Mouse (Mus musculus) stomach, embryonic 16.5 days (tissue): ENCODE measurements around the gene Pik3cg. TPM values are rescaled to one million over a fixed set of nuclear protein-coding genes. Genes with fewer than 3 reads are reported as not detected.

Source experiments
- ATAC-seq: fragments of 200-750 bp; cut with Nextera tagmentation; 2 replicates; pipeline ENCODE4 v1.8.0; 2017; ENCODE audit warnings: moderate number of reproducible peaks, moderate TSS enrichment; ENCODE audit not compliant: insufficient read depth, low FRiP score
- H3K27ac ChIP-seq: fragments of 300-500 bp; sonication (generic); 2 replicates; pipeline ENCODE4 v1.5.1; 2014; ENCODE audit warnings: low read length
- H3K27me3 ChIP-seq: fragments of 300-500 bp; sonication (generic); 2 replicates; pipeline ENCODE4 v1.6.1; 2014; ENCODE audit warnings: low read length, control low read depth, mixed read lengths; ENCODE audit not compliant: control insufficient read depth, insufficient read depth
- H3K36me3 ChIP-seq: fragments of 300-500 bp; sonication (generic); 2 replicates; pipeline ENCODE4 v1.6.1; 2014; ENCODE audit warnings: low read length; ENCODE audit not compliant: control insufficient read depth, insufficient read depth
- H3K4me1 ChIP-seq: fragments of 300-500 bp; sonication (generic); 2 replicates; pipeline ENCODE4 v1.6.1; 2014; ENCODE audit warnings: low read length, control low read depth, mixed read lengths; ENCODE audit not compliant: control insufficient read depth, insufficient read depth
- H3K4me2 ChIP-seq: fragments of 300-500 bp; sonication (generic); 2 replicates; pipeline ENCODE4 v1.6.1; 2014; ENCODE audit warnings: low read depth, low read length, mixed read lengths
- H3K4me3 ChIP-seq: fragments of 300-500 bp; sonication (generic); replicated peaks from 2 replicates; pipeline ENCODE4 v1.5.1; 2014; ENCODE audit warnings: mild to moderate bottlenecking, low read length
- H3K9ac ChIP-seq: fragments of 300-500 bp; sonication (generic); 2 replicates; pipeline ENCODE4 v1.6.1; 2014; ENCODE audit warnings: low read length
- H3K9me3 ChIP-seq: fragments of 300-500 bp; sonication (generic); replicated peaks from 2 replicates; pipeline ENCODE4 v1.6.1; 2016; ENCODE audit warnings: low read length, control low read depth; ENCODE audit not compliant: control insufficient read depth
- WGBS: fragments of 180-500 bp; shearing (Covaris S2); extraction: QIAGEN DNeasy Blood & Tissue Kit; methylation state at CpG from one replicate; pipeline ENCODE4 v1.1.7; 2014; 5-methylcytosine and 5-hydroxymethylcytosine counted together
- polyA plus RNA-seq: library from polyadenylated mRNA; unstranded; fragments of >200 nt; fragmentation: Nextera tagmentation; extraction: Ambion mirVana; gene quantifications from 2 replicates; pipeline ENCODE4 v1.2.1, GENCODE M21; 2015

The Pik3cg gene
- polyA plus RNA-seq, 1 experiment from 2014 or later, result 3.8 TPM

DNA sequence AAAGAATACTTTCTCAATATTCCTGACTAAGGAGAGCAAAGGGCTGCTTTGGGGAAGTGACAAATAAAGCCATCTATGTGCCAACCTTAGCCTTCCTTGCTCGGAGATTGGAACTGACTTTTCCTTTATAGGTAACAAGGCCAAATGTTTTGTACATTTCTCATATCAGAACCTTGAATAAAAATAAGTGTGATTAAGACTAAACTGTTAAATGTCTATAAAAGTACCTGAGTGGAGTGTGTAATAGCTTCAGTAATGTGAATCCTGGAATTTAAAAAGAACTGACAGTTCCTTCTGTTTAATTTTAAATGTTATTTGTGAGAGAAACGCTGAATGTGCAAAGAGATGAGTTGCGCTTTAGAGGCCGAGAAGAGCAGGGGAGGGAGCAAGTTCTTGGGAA lies 13.5 kb downstream of the Pik3cg start:
- Histone ChIP-seq H3K4me3 (no peak overlapping the region), H3K9ac (no peak overlapping the region), H3K36me3 (no peaks in the 10 kb centered on the region), H3K4me1 (no peaks in the 10 kb centered on the region), H3K9me3 (no peaks in the 10 kb centered on the region), H3K27me3 (no peaks in the 10 kb centered on the region), H3K4me2 (no peak overlapping the region), H3K27ac (no peak overlapping the region)
- 83% methylated on average over 4 of the region's 4 CpGs for WGBS
- no peak for ATAC-seq

- no peak for ATAC-seq
- H3K9ac ChIP-seq, result no peak overlapping the region
- H3K4me3 ChIP-seq, result no peak overlapping the region
- no peaks in the 10 kb centered on the region for H3K9me3 ChIP-seq
- no peak overlapping the region for H3K4me2 ChIP-seq
- H3K27ac ChIP-seq, result no peak overlapping the region
- H3K4me1 ChIP-seq, result no peaks in the 10 kb centered on the region
- no peaks in the 10 kb centered on the region for H3K36me3 ChIP-seq
- 73% methylated on average over 1 of the region's 1 CpGs for WGBS
- H3K27me3 ChIP-seq, result no peaks in the 10 kb centered on the region
These were observed 14.1 kb downstream of the Pik3cg start for GRCm38 (mm10) chr12:32194358-32194757.

- no peak overlapping the region for H3K4me2 ChIP-seq
- H3K9ac ChIP-seq, result no peak overlapping the region
- 77% methylated on average over 4 of the region's 4 CpGs for WGBS
- no peak overlapping the region for H3K27ac ChIP-seq
- no peak for ATAC-seq
- no peaks in the 10 kb centered on the region for H3K9me3 ChIP-seq
- no peaks in the 10 kb centered on the region for H3K27me3 ChIP-seq
- H3K36me3 ChIP-seq, result no peaks in the 10 kb centered on the region
- no peak overlapping the region for H3K4me3 ChIP-seq
- no peaks in the 10 kb centered on the region for H3K4me1 ChIP-seq
These were observed 17.5 kb downstream of the Pik3cg start for GRCm38 (mm10) chr12:32190927-32191326.

GRCm38 (mm10) chr12:32187668-32188236 lies 20.7 kb downstream of the Pik3cg start:
- no peak overlapping the region for H3K9ac ChIP-seq
- H3K27ac ChIP-seq, result no peak overlapping the region
- no peaks in the 10 kb centered on the region for H3K9me3 ChIP-seq
- no peaks in the 10 kb centered on the region for H3K36me3 ChIP-seq
- H3K27me3 ChIP-seq, result no peaks in the 10 kb centered on the region
- H3K4me1 ChIP-seq, result no peaks in the 10 kb centered on the region
- peak; percentile 44; the same call in 1 of the 2 replicates for ATAC-seq
- WGBS, result 50% methylated on average over 5 of the region's 5 CpGs
- no peak overlapping the region for H3K4me2 ChIP-seq
- no peak overlapping the region for H3K4me3 ChIP-seq

GRCm38 (mm10) chr12:32186627-32187255 lies 21.7 kb downstream of the Pik3cg start:
- H3K4me3 ChIP-seq, result no peak overlapping the region
- no peak overlapping the region for H3K4me2 ChIP-seq
- H3K9ac ChIP-seq, result no peak overlapping the region
- no peaks in the 10 kb centered on the region for H3K4me1 ChIP-seq
- H3K27ac ChIP-seq, result no peak overlapping the region
- no peaks in the 10 kb centered on the region for H3K27me3 ChIP-seq
- 68% methylated on average over 6 of the region's 6 CpGs for WGBS
- no peaks in the 10 kb centered on the region for H3K9me3 ChIP-seq
- H3K36me3 ChIP-seq, result no peaks in the 10 kb centered on the region
- no peak for ATAC-seq

- no peak overlapping the region for H3K4me2 ChIP-seq
- H3K36me3 ChIP-seq, result no peaks in the 10 kb centered on the region
- no peak for ATAC-seq
- H3K9me3 ChIP-seq, result no peaks in the 10 kb centered on the region
- H3K27ac ChIP-seq, result no peak overlapping the region
- no peak overlapping the region for H3K9ac ChIP-seq
- no peak overlapping the region for H3K4me3 ChIP-seq
- 89% methylated on average over 3 of the region's 3 CpGs for WGBS
- H3K27me3 ChIP-seq, result no peaks in the 10 kb centered on the region
- H3K4me1 ChIP-seq, result no peaks in the 10 kb centered on the region
These were observed 23.6 kb downstream of the Pik3cg start for GRCm38 (mm10) chr12:32184874-32185273.

GRCm38 (mm10) chr12:32183584-32183983 lies 24.9 kb downstream of the Pik3cg start:
- H3K9me3 ChIP-seq, result no peaks in the 10 kb centered on the region
- WGBS, result 80% methylated on average over 1 of the region's 1 CpGs
- no peak overlapping the region for H3K4me3 ChIP-seq
- no peaks in the 10 kb centered on the region for H3K36me3 ChIP-seq
- H3K4me1 ChIP-seq, result no peaks in the 10 kb centered on the region
- H3K9ac ChIP-seq, result no peak overlapping the region
- no peaks in the 10 kb centered on the region for H3K27me3 ChIP-seq
- no peak for ATAC-seq
- no peak overlapping the region for H3K27ac ChIP-seq
- no peak overlapping the region for H3K4me2 ChIP-seq

GRCm38 (mm10) chr12:32182632-32183419 lies 25.6 kb downstream of the Pik3cg start:
- ATAC-seq, result no peak
- no peak overlapping the region for H3K9ac ChIP-seq
- no peaks in the 10 kb centered on the region for H3K27me3 ChIP-seq
- no peak overlapping the region for H3K27ac ChIP-seq
- H3K36me3 ChIP-seq, result no peaks in the 10 kb centered on the region
- H3K9me3 ChIP-seq, result no peaks in the 10 kb centered on the region
- 89% methylated on average over 15 of the region's 15 CpGs for WGBS
- H3K4me3 ChIP-seq, result no peak overlapping the region
- H3K4me2 ChIP-seq, result no peak overlapping the region
- H3K4me1 ChIP-seq, result no peaks in the 10 kb centered on the region

- H3K4me3 ChIP-seq, result no peak overlapping the region
- H3K27me3 ChIP-seq, result no peaks in the 10 kb centered on the region
- no peak for ATAC-seq
- H3K36me3 ChIP-seq, result no peaks in the 10 kb centered on the region
- WGBS, result 50% methylated on average over 4 of the region's 4 CpGs
- H3K27ac ChIP-seq, result no peak overlapping the region
- H3K9me3 ChIP-seq, result no peaks in the 10 kb centered on the region
- no peaks in the 10 kb centered on the region for H3K4me1 ChIP-seq
- no peak overlapping the region for H3K9ac ChIP-seq
- H3K4me2 ChIP-seq, result no peak overlapping the region
These were observed 26.6 kb downstream of the Pik3cg start for GRCm38 (mm10) chr12:32181885-32182284.
